Mouse (Mus musculus) spleen, adult 2 months (tissue): ENCODE data around the gene Gm13279.
"Not testable (repeated sequence)": the region's sequence is repeated elsewhere in the genome, so short reads cannot be mapped to it uniquely, and the experiment has no call there.

Experiments
- CTCF ChIP-seq: fragments of 200-500 bp; IDR thresholded peaks from 2 replicates; pipeline ENCODE4 v1.5.1; 2011; ENCODE audit warnings: mild to moderate bottlenecking, inconsistent platforms; ENCODE audit not compliant: insufficient read depth, insufficient read length, insufficient replicate concordance; ENCODE audit errors: extremely low read depth
- POLR2A ChIP-seq: fragments of 200-500 bp; IDR thresholded peaks from 2 replicates; pipeline ENCODE4 v1.6.1; 2011; ENCODE audit warnings: low read depth, low read length, inconsistent platforms

GRCm38 (mm10) chr4:88782335-88782734 lies 14.9 kb upstream of the Gm13279 start:
- TF ChIP-seq POLR2A, CTCF: not testable (repeated sequence)
